Mouse (Mus musculus): ENCODE results near the gene Cul3. TPM values are rescaled to one million over a fixed set of nuclear protein-coding genes. Genes with fewer than 3 reads are reported as not detected.

The Cul3 gene
- total RNA-seq, 2 experiments from 2014 or later, result 185 to 317 TPM

Other genes with a start within 250 kb of the Cul3 start
- 0.43 TPM in 1 of 2 replicates, not detected in the other for gene Fam124b, start 122.0 kb downstream of the Cul3 start, total RNA-seq (2015)
- not detected in 2 replicates for gene Fam124b, start 122.0 kb downstream of the Cul3 start, total RNA-seq (2017)
- not detected in 2 replicates for gene Gm45261, start 121.0 kb upstream of the Cul3 start, total RNA-seq (2015)
- gene Gm45261, start 121.0 kb upstream of the Cul3 start, total RNA-seq (2017), result not detected in 2 replicates

Data from megakaryocyte, adult 5-6 weeks (primary cell).